Mouse (Mus musculus) stomach, postnatal 0 days (tissue): ENCODE results near the gene Trim26.

Source experiments
- CTCF ChIP-seq: IDR thresholded peaks from 2 replicates; pipeline ENCODE4 v1.5.1; 2016; ENCODE audit warnings: antibody characterized with exemption, low read depth, mild to moderate bottlenecking, moderate library complexity
- EP300 ChIP-seq: optimal IDR thresholded peaks from 2 replicates; pipeline ENCODE3; 2016; ENCODE audit warnings: antibody characterized with exemption

- TF ChIP-seq CTCF (no peak), EP300 (no peak)
Measured at GRCm38 (mm10) chr17:36890073-36890903, 53.4 kb downstream of the Trim26 start, which contains the start of gene Trim40.
